Mouse (Mus musculus): ENCODE data around the gene Dusp22.

The Dusp22 gene

DNA sequence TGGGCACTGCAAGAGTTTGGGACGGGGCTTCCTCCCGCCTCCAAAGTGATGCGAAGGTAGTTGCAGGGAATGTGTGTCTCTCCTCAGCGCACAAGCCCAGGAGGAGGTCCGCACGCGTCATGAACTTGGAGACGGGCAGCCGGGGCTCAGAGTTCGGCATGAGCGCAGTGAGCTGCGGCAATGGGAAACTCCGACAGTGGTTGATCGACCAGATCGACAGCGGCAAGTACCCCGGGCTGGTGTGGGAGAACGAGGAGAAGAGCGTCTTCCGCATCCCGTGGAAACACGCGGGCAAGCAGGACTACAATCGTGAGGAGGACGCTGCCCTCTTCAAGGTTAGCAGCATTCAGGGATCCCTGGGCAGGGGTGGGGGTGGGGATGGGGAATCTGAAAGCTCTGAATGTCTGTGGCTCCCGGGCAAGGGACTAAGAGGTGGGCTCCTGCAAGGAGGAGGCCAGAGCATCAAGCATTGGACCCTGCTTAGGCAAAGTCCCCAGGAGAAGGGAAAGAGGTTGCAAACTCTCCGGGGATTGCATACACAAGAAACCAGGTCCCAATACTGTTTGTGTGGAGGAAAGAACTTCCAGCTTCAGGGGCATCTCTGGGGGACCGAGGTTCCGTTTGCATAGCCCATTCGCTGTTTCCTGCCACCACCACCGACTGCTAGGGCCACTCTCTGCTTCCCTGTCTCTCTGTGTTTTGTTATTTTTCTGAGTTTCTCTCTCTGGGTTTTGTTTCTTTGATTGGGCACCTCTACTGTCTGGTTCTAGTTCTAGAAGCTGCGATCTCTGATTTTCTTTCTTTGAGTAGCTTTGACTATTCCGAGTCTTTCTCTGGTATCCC is 90.9 kb downstream of the Dusp22 start:
- DNase-seq (ENCODE audit: low spot score in 2 of 2), result peak in 1 of 2 experiments; percentile 15

DNA sequence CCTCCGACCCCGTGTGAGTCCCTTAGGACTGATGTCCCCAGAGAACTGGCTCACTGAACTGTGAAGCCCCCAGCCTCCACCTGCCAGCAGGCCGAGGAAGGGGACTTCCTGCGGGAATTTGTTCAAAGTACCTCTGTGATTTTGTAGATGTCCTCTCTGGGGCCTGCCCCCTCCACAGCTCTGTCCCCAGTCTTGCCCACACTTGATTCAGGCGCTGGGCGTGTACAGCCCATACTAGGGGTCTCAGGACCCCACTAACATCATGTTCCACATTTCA is 91.4 kb downstream of the Dusp22 start:
- no peak for DNase-seq (ENCODE audit: low spot score in 2 of 2)

DNA sequence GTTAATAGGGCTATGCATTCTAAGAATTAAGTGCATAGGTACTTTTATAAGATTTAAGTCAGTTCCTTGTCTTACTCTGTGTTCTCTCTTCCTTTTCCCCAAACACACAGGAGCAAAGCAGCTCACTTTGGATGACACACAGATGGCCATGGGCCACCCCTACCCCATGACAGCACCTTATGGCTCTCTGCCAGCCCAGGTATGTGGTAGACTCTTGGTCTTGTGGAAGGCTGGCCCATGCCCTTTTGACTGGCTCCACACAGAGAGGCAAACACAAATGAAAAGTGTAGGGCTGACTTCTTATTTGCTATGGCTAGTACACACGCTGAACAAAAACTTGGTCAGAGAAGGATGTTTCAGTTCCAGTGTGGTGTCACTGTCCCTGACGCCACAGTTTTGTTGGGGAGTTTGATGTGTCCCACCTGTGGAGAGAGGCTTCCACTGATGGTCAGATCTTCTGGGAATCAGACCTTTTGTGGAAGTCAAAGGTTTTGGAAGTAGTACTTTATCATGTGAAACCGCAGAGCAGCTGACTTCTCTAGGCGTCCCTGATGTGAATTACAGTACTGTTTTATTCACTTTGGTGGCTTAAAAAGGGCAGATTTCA is 92.9 kb downstream of the Dusp22 start:
- DNase-seq (ENCODE audit: low spot score in 2 of 2), result no peak

DNA sequence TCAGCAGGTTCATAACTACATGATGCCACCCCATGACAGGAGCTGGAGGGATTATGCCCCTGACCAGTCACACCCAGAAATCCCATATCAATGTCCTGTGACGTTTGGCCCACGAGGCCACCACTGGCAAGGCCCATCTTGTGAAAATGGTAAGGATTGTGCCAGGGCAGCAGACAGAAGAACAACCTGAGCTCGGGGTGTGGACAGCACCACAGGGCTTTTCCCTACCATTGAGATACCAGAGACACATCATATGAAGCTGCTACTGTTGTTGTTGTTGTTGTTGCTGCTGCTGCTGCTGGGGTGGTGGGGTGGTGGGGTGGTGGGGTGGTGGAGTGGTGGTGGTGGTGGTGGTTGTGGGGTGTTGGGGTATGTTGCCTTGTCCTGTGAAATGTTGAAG is 93.6 kb downstream of the Dusp22 start:
- DNase-seq (ENCODE audit: low spot score in 2 of 2), result no peak

DNA sequence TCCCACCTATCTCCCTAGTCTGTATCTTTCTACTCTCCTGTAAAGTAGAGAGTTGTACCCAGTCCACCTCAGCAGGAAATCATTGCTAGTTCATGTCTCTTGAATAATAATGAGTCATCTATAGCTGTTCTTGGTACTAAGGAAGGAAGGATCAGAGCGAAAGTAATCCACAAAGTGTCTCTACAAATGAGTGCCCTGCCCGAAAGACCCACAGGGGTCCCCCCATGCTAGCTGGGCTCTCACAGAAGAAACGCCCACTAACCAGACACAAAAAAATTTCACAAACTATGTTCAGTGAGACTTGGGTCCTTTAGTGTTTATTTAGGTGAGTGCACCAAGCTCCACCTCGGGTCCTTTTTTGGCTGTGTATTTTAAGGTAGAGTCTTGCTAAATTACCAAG is 94.3 kb downstream of the Dusp22 start:
- no peak for DNase-seq (ENCODE audit: low spot score in 2 of 2)

DNA sequence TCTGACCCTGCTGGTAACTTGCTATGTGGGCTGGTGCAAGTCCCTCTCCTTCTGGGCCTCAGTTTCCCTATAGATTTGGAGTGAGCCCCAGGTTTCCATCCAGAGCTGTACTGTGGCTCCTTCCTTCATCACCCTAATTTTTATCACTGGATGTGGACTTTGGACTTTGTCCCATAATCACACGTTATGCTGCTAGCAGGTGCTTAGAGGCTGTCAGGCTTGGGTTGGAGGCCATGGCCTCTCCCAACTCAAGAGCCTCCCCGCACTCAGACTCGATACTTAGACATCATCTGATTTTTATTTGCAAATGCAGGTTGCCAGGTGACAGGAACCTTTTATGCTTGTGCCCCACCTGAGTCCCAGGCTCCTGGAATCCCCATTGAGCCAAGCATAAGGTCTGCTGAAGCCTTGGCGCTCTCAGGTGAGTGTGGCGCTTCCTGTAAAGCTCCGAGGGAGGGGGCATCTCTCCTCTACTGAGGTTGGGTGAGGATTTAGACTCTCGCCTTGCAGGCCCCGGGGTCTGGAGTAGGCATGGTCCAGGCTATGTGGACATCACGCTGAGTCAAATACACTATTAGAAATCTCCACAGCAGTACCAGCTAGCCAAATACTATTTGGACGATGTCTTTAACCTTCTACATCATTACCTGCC is 95.2 kb downstream of the Dusp22 start:
- DNase-seq (ENCODE audit: low spot score in 2 of 2), result no peak

DNA sequence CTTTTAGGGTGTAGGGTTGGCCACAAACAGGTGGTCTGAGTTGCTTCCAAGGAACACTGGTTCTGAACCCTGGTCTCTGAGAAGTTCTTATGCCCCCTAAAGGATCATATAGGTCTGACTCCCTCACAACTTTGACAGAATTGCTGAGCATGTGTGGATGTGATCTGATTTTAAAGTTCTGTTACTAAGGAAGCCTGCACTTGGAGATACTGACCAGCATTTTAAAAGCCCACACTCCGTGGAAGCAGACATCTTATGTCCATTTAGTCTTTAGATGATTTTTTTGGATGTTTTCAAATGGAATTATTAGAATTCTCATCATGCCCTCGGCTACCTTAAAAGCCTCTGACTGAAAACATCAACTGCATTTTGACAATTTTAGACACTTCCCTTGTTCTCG is 95.8 kb downstream of the Dusp22 start:
- DNase-seq (ENCODE audit: low spot score in 2 of 2), result no peak

DNA sequence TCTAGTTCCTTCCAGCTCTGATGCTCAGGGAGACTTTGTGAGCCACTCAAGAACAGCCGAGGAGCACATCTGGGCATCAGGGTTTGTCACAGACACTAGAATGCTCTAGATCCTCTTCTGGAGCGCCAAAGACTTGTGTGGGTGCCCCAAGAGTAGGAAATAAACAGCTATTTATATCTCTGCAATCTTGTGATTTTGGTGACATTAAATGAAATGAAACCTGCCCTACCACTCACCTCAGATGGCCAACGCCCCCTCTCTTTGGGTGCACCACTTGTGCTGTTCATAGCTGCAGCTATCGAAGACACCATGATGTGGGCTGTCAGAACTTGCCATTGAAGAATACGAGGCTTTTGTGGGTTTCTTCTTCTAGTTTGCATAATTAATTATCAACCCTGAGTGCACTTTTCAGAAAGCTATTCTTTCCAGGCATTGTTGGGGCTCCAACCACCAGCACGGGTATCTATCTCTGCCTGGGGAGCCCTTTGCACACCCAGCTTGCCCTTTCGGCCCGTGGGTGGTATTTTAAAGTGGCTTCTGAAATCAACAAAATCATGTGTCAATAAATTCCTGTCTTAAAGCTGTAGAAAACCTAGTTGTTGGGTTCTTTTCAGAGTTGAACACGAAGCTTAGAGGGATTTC is 96.3 kb downstream of the Dusp22 start:
- DNase-seq (ENCODE audit: low spot score in 2 of 2), result no peak

DNA sequence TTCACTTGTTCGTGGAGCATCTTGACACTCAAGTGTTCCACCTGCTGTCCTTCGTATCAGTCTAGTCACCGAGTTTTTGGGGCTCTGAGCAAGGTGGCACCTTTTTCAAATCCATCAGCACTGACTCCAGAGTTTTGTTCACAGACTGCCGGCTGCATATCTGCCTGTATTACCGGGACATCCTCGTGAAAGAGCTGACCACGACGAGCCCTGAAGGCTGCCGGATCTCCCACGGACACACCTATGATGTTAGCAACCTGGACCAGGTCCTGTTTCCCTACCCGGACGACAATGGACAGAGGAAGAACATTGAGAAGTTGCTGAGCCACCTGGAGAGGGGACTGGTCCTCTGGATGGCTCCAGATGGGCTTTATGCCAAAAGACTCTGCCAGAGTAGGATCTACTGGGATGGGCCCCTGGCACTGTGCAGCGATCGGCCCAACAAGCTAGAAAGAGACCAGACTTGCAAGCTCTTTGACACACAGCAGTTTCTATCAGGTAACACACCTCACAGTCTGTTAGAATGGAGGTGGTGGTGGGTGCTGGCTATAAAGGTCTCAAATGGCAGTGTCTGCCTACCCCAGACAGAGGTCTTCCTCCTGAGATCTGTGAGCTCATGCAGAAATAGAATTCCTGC is 97.6 kb downstream of the Dusp22 start:
- no peak for DNase-seq (ENCODE audit: low spot score in 2 of 2)

DNA sequence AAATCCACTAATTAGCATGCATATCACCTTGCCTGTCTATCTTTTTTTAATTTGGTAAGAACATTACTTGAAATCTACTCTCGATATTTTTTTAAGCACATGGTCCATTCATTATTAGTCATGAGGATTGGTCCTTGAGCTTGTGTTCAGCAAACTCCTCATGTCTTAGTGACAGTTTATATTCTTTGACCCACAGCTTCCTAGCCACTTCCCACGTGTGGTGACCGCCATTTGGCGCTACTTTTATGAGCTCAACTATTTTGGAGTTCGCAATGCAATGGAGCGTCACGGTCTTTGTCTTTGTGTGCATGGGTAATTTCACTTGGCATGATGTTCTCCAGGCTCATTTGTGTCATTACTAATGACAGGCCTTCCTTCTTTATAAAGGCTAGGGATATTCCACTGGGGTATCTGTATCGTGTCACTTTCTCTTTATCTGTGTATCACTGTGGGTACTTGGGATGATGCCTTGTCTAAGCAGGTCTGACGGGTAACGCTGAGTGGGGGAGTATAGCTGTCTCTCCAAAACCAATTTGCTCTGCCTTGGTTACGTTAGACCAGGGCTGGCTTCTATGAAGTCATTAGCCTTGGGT is 99.1 kb downstream of the Dusp22 start:
- DNase-seq (ENCODE audit: low spot score in 2 of 2), result no peak

DNA sequence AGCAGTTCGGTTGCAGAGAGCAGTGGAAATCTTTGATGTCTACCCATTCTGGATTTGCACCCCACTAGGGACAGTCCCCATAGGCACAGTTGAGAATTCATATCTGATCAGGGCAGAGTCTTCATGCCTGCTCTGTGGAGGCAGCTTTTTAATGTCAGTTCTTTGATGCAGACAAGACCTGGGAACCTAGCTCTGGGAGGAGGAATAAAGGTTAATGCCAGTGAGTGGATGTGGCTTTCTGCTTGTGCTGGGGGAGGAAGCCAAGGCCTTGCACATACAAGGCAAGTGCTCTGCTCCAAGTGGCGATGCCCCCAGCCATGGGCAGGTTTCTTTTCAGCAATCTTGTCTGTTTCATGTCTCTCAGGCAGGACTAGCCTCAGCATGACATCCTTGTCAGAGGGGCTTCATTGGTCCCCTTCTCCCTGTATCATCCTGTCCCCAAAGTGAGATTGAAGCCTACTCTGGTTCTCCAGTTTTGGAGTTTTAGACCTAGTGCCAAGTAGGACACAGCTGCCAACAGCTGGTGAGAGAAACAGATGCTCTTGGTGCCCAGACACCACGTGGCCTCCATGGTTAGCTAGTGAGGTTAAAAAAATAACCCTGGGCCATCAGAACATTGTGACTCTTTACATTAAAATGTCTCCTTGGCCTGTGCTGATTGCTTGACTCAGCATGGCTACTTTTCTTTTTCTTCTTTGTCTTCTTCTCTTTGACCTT is 100.7 kb downstream of the Dusp22 start:
- DNase-seq (ENCODE audit: low spot score in 2 of 2), result no peak

Measured in spleen, postnatal 4 days (tissue).